Mouse (Mus musculus): ENCODE measurements at regions not wholly inside any gene's neighbourhood (a gene's known extent, or its start where the extent isn't known, plus 50 kb on each side); places are given as distances from the start of the nearest gene placed in this dataset.

- no peak overlapping the region for H3K4me3 ChIP-seq (replicated peaks; ENCODE audit: low read length)
- WGBS = 65% methylated on average over 4 of the region's 4 CpGs
These were observed 289.5 kb upstream of the Ano5 start for GRCm38 (mm10) chr7:51221351-51221750.

GRCm38 (mm10) chr7:51221806-51222205 is 289.0 kb upstream of the Ano5 start:
- Histone ChIP-seq H3K4me2 (replicated peaks; ENCODE audit: low read depth, low read length, severe bottlenecking) (no peak overlapping the region), H3K4me3 (replicated peaks; ENCODE audit: low read length) (no peak overlapping the region), H3K36me3 (ENCODE audit: control insufficient read depth, insufficient read depth, low read length) (no peaks in the 10 kb centered on the region), H3K27me3 (ENCODE audit: control insufficient read depth, insufficient read depth, low read length) (no peaks in the 10 kb centered on the region), H3K9me3 (ENCODE audit: control insufficient read depth, low read length) (no peaks in the 10 kb centered on the region), H3K9ac (ENCODE audit: low read depth, low read length, severe bottlenecking) (no peak overlapping the region), H3K27ac (replicated peaks; ENCODE audit: low read depth, low read length) (no peak overlapping the region), H3K4me1 (ENCODE audit: control insufficient read depth, insufficient read depth, low read length) (no peaks in the 10 kb centered on the region)
- TF ChIP-seq POLR2A (IDR thresholded peaks at IDR 0.05; ENCODE audit: borderline replicate concordance, extremely low read depth, insufficient read depth, insufficient read length) = no peak
- DNase-seq (ENCODE audit: low spot score) (no peak), ATAC-seq (ENCODE audit: low FRiP score, low read depth) (no peak)
- 79% methylated on average over 1 of the region's 1 CpGs for WGBS

More at GRCm38 (mm10) chr7:51221351-51221750, 289.5 kb upstream of the Ano5 start:
- Histone ChIP-seq H3K27ac (replicated peaks; ENCODE audit: low read depth, low read length) (no peak overlapping the region), H3K36me3 (ENCODE audit: control insufficient read depth, insufficient read depth, low read length) (no peaks in the 10 kb centered on the region), H3K9me3 (ENCODE audit: control insufficient read depth, low read length) (no peaks in the 10 kb centered on the region), H3K4me2 (replicated peaks; ENCODE audit: low read depth, low read length, severe bottlenecking) (no peak overlapping the region), H3K27me3 (ENCODE audit: control insufficient read depth, insufficient read depth, low read length) (no peaks in the 10 kb centered on the region), H3K4me1 (ENCODE audit: control insufficient read depth, insufficient read depth, low read length) (no peaks in the 10 kb centered on the region), H3K9ac (ENCODE audit: low read depth, low read length, severe bottlenecking) (no peak overlapping the region)
- TF ChIP-seq POLR2A (IDR thresholded peaks at IDR 0.05; ENCODE audit: borderline replicate concordance, extremely low read depth, insufficient read depth, insufficient read length) = no peak
- ATAC-seq (ENCODE audit: low FRiP score, low read depth) = no peak
- no peak for DNase-seq (ENCODE audit: low spot score)

- ATAC-seq (ENCODE audit: low FRiP score, low read depth) (no peak), DNase-seq (ENCODE audit: low spot score) (no peak)
- H3K4me2 ChIP-seq (replicated peaks; ENCODE audit: low read depth, low read length, severe bottlenecking) = no peak overlapping the region
- no peaks in the 10 kb centered on the region for H3K27me3 ChIP-seq (ENCODE audit: control insufficient read depth, insufficient read depth, low read length)
- no peak overlapping the region for H3K4me3 ChIP-seq (replicated peaks; ENCODE audit: low read length)
- H3K27ac ChIP-seq (replicated peaks; ENCODE audit: low read depth, low read length) = no peak overlapping the region
- no peaks in the 10 kb centered on the region for H3K36me3 ChIP-seq (ENCODE audit: control insufficient read depth, insufficient read depth, low read length)
- no peaks in the 10 kb centered on the region for H3K9me3 ChIP-seq (ENCODE audit: control insufficient read depth, low read length)
- H3K9ac ChIP-seq (ENCODE audit: low read depth, low read length, severe bottlenecking) = no peak overlapping the region
- no peaks in the 10 kb centered on the region for H3K4me1 ChIP-seq (ENCODE audit: control insufficient read depth, insufficient read depth, low read length)
- TF ChIP-seq POLR2A (IDR thresholded peaks at IDR 0.05; ENCODE audit: borderline replicate concordance, extremely low read depth, insufficient read depth, insufficient read length) = no peak
- 64% methylated on average over 5 of the region's 5 CpGs for WGBS
These were observed 283.7 kb upstream of the Ano5 start for GRCm38 (mm10) chr7:51227136-51227535.

- Histone ChIP-seq H3K36me3 (ENCODE audit: control insufficient read depth, insufficient read depth, low read length) (no peaks in the 10 kb centered on the region), H3K4me3 (replicated peaks; ENCODE audit: low read length) (no peak overlapping the region), H3K9me3 (ENCODE audit: control insufficient read depth, low read length) (no peaks in the 10 kb centered on the region), H3K27ac (replicated peaks; ENCODE audit: low read depth, low read length) (no peak overlapping the region), H3K4me2 (replicated peaks; ENCODE audit: low read depth, low read length, severe bottlenecking) (no peak overlapping the region), H3K27me3 (ENCODE audit: control insufficient read depth, insufficient read depth, low read length) (no peaks in the 10 kb centered on the region), H3K9ac (ENCODE audit: low read depth, low read length, severe bottlenecking) (no peak overlapping the region), H3K4me1 (ENCODE audit: control insufficient read depth, insufficient read depth, low read length) (no peaks in the 10 kb centered on the region)
- no peak for TF ChIP-seq POLR2A (IDR thresholded peaks at IDR 0.05; ENCODE audit: borderline replicate concordance, extremely low read depth, insufficient read depth, insufficient read length)
- WGBS = 70% methylated on average over 4 of the region's 4 CpGs
- ATAC-seq (ENCODE audit: low FRiP score, low read depth) = no peak
- no peak for DNase-seq (ENCODE audit: low spot score)
These were observed 276.2 kb upstream of the Ano5 start for GRCm38 (mm10) chr7:51234616-51235015.

GRCm38 (mm10) chr7:51247695-51248094 is 263.1 kb upstream of the Ano5 start:
- no peak for DNase-seq (ENCODE audit: low spot score)
- 70% methylated on average over 2 of the region's 2 CpGs for WGBS
- TF ChIP-seq POLR2A (IDR thresholded peaks at IDR 0.05; ENCODE audit: borderline replicate concordance, extremely low read depth, insufficient read depth, insufficient read length) = no peak

GRCm38 (mm10) chr7:51254461-51254860 is 256.4 kb upstream of the Ano5 start:
- Histone ChIP-seq H3K4me1 (ENCODE audit: control insufficient read depth, insufficient read depth, low read length) (no peaks in the 10 kb centered on the region), H3K27ac (replicated peaks; ENCODE audit: low read depth, low read length) (no peak overlapping the region), H3K9ac (ENCODE audit: low read depth, low read length, severe bottlenecking) (no peak overlapping the region), H3K36me3 (ENCODE audit: control insufficient read depth, insufficient read depth, low read length) (no peaks in the 10 kb centered on the region), H3K4me3 (replicated peaks; ENCODE audit: low read length) (no peak overlapping the region), H3K4me2 (replicated peaks; ENCODE audit: low read depth, low read length, severe bottlenecking) (no peak overlapping the region), H3K27me3 (ENCODE audit: control insufficient read depth, insufficient read depth, low read length) (no peaks in the 10 kb centered on the region), H3K9me3 (ENCODE audit: control insufficient read depth, low read length) (no peaks in the 10 kb centered on the region)
- DNase-seq (ENCODE audit: low spot score) = no peak
- no peak for ATAC-seq (ENCODE audit: low FRiP score, low read depth)
- no peak for TF ChIP-seq POLR2A (IDR thresholded peaks at IDR 0.05; ENCODE audit: borderline replicate concordance, extremely low read depth, insufficient read depth, insufficient read length)
- WGBS = 60% methylated on average over 2 of the region's 2 CpGs

More at GRCm38 (mm10) chr7:51247695-51248094, 263.1 kb upstream of the Ano5 start:
- Histone ChIP-seq H3K27me3 (ENCODE audit: control insufficient read depth, insufficient read depth, low read length) (no peaks in the 10 kb centered on the region), H3K4me1 (ENCODE audit: control insufficient read depth, insufficient read depth, low read length) (no peaks in the 10 kb centered on the region), H3K9me3 (ENCODE audit: control insufficient read depth, low read length) (no peaks in the 10 kb centered on the region), H3K4me3 (replicated peaks; ENCODE audit: low read length) (no peak overlapping the region), H3K9ac (ENCODE audit: low read depth, low read length, severe bottlenecking) (no peak overlapping the region), H3K4me2 (replicated peaks; ENCODE audit: low read depth, low read length, severe bottlenecking) (no peak overlapping the region), H3K36me3 (ENCODE audit: control insufficient read depth, insufficient read depth, low read length) (no peaks in the 10 kb centered on the region), H3K27ac (replicated peaks; ENCODE audit: low read depth, low read length) (no peak overlapping the region)
- no peak for ATAC-seq (ENCODE audit: low FRiP score, low read depth)
